Mouse (Mus musculus) large intestine, adult 2 months (tissue): ENCODE measurements at regions not wholly inside any gene's neighbourhood (a gene's known extent, or its start where the extent isn't known, plus 50 kb on each side); places are given as distances from the start of the nearest gene placed in this dataset.

Source experiments
- DNase-seq: peaks from one replicate; pipeline ENCODE4 v3.0.0-alpha.2; 2012; ENCODE audit warnings: low read depth, low spot score
- WGBS: fragments of 180-500 bp; shearing (Covaris S2); methylation state at CpG from one replicate; pipeline ENCODE4 v1.1.7; 2018; 5-methylcytosine and 5-hydroxymethylcytosine counted together

DNA sequence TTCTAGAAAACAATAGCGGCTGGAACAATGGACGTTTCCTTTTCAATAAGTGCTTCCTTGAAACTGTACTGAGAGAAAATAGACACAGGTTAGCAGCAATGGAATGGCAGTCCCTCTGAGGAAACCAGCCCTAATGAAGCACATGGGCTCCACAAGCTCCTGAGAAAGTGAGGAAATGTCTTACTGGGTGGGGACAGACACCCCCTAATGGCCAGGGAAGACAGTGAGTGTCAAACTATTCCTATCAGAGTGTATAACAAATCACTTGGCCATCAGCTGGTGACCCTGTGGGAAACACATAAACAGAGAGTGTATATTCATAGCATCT, 333.9 kb downstream of the Fat4 start:
- DNase-seq: no peak
- 56% methylated on average over 2 of the region's 2 CpGs for WGBS

DNA sequence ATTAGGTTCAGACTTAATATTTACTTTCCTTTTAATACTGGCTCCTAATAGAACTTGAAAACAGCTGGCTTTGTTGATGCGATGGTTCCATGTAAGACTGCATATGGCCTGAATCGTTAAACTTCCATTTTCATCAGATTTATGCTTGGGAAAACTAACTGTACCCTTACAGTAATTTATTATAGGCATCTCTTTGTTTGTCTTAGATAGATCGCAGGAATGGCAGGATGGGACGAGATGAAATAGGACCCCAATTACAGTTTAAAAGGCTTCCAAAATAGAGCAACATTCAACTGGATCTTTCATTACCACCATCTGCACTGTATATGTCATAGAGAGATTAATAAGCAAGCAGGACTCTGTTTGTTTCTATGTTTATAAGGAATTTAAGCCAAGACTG, 335.3 kb downstream of the Fat4 start:
- DNase-seq: no peak
- WGBS: 69% methylated on average over 4 of the region's 4 CpGs

DNA sequence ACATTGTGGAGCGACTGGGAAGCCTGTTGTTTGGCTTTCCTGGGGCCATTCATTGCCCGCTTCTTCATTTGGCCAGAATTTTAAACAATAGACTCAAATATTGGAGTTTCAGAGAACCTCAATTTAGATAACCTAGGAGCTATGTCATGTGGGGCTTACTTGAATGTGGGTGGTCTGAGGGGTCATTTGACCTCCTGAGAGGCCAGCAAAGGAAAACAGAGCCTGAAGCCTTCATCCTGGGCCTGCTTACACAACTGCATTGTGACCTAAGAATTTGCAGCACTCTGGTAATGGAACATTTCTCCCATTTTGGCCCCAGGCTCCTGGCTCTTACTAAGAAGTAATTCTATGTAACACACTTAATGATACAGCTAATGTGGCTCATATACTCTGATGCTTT, 348.2 kb downstream of the Fat4 start:
- WGBS: 68% methylated on average over 2 of the region's 2 CpGs
- DNase-seq: no peak

DNA sequence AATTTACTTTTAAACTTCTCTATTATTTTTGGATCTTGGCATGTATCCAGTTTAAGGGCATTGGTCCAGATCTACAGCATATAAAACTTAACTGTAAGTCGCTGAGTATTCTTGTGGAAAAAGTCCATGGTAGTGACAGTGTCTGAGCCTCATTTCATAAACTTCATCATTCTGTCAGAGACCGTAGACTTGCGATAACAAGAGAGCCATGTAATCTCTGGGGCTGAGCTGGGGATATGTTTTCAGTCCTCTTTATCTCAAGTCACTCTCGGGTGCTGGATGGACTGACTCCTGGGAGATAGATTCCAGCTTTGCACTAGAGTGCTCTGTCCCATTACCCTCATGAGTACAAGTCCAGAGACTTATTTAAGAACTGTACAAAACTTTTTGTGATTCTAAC, 362.0 kb downstream of the Fat4 start:
- 62% methylated on average over 4 of the region's 4 CpGs for WGBS
- DNase-seq: no peak

DNA sequence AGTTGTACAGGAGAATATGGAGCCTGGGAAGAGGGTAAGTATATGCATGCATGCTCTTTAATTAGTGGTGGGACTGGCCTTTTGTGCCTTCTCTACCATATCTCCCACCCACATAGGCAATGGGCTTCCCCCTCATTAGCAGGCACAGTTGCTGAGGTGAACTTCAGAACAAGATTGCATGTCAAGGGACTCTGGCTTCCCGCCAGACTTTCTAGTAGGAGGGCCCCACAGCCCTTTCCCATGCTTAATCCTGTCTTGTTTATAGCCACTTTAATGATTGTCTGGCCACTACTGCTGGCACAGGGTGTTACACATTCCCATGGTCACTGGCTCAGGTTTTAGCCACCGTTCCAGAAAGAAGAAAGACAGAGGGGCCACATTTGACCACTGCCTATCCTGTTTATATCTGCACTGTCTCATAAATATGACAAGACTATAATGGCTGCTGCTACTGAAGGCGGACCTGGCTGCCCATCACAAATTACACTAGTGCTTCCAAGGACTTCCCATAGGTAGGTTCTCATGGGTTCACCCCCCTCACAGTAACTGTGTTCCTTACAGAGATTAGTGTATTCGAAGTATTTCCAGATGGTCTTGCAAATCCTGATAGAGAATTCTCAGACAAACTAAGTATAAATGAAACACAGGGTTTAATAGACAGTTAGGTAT, 362.6 kb downstream of the Fat4 start:
- DNase-seq: no peak
- 46% methylated on average over 4 of the region's 4 CpGs for WGBS

DNA sequence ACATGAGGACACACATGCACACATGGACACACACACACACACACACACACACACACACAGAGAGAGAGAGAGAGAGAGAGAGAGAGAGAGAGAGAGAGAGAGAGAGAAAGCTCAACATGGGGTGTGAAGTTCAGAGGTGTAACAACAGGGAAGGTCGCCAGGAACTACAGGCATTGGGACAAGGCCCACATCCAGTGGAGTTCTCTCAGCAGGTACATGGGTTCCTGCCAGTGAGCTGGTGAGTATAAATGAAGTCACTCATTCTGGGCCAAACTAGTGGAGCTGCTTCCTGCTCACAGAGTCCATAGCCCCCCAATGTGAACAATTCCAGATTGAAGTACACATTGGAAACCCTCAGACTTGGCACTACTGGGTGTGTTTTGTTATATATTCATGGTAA, 366.3 kb downstream of the Fat4 start:
- WGBS: 79% methylated on average over 1 of the region's 1 CpGs
- no peak for DNase-seq

DNA sequence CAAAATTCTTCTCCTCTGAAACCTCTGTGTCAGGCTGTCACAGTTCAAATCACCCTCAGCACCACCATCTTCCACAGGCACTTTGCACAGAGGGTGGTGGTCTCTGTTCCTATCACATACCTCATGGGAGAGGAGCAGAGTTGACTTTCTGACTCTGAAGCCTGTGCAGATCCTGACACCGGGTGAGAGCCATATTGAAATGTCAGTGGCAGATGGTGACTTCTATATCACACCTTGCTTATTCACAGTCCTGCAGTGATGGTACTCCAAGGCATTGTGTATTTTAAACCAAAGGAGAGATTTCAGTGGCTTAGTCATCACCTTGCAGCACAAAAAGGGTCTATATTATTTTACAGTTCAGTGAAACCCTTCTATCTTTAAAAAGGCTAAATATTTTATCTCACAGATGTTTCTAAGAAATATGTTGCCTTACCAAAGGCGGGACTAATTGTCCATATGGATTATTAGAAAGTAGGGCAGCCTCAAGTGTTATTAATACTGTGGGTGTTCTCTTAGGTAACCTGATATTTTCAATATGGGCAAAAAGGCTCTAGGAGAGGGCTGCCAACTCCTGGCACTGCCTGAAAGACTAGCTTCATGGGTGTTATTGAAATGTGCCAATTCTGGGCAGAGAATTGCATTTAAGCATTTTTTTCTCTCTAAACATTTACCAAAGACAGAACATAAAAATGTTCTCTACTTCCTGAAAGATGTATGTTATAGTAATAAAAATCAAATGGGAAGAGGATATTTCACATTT, 378.1 kb downstream of the Fat4 start:
- WGBS: 75% methylated on average over 2 of the region's 2 CpGs
- no peak for DNase-seq

DNA sequence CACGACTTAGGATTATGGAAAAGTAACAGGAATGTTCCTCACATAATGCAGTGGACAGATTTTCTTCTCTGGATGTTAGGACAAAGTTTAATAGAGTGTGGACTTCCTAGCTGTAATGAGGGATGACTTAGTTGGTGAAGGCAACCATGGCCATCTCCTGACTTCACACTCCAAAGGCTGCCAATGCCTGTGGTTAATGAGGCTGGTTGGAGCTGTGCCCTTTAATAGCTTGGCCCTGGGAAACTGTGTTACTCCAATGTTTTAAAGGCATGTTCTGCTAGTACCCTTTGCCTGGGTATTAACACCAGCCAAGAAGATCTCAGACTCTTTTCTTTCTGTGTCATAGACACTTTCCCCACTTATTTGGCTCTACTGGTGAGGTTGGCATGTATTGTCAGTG, 378.9 kb downstream of the Fat4 start:
- 88% methylated on average over 1 of the region's 1 CpGs for WGBS
- no peak for DNase-seq

DNA sequence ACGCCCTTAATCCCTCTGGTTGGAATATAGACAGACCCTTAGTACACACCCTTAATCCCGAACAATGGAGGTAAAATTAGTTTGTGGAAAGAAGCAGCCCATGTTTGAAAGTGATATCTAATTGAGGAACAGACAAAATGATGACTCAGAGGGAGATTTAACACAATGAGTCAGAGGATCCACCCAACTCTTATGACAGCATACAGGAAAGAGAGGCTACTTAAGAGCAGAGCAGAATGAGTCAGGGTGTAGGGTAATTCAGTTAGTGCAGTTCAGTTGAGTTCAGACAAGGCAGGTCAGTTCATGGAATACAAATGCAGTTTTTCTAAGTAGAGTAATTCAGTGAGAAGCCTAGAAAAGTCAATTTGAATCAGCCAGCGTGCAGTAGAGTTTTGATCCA, 382.6 kb downstream of the Fat4 start:
- no peak for DNase-seq

DNA sequence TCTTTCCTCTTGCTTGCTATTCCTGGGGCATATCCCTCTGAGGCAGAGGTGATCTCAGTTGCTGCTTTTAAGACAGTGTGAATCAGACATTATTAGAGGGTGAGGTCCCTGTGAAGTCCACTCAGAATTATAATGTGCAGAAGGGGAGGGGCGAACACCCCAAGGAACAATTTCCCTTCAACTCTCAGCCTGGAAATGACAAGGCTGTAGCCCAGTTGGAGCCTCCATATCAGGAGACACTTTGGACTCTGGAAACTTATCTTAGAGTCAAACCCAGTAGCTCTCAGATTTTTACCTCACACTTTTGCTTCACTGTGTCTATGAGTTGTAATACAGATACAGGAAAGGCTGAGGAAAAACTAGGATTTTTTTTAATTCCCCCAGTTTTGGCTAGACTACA, 385.9 kb downstream of the Fat4 start:
- 90% methylated on average over 1 of the region's 1 CpGs for WGBS

More for the DNA sequence above, 382.6 kb downstream of the Fat4 start:
- WGBS: 65% methylated on average over 3 of the region's 3 CpGs

DNA sequence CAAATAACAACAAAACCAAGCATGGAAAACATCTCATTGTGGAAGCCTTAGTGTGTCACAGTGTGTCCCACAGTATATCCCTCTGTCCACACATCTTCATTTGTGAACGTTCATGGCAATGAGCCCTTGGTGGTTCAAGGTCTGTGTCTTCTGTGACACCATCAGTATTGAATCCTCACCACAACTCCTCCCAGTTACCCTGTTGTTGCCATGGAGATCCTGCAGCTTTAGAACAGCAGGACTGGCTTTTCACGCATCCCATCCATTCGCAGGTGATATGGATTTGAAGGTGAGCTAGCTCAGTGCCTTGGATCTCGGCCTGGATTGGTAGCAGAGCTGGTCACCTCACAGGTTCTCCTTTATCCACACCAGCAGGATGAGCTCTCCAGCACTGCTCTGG, 390.2 kb downstream of the Fat4 start:
- WGBS: 81% methylated on average over 4 of the region's 4 CpGs
- no peak for DNase-seq

More for the DNA sequence above, 385.9 kb downstream of the Fat4 start:
- DNase-seq: no peak

DNA sequence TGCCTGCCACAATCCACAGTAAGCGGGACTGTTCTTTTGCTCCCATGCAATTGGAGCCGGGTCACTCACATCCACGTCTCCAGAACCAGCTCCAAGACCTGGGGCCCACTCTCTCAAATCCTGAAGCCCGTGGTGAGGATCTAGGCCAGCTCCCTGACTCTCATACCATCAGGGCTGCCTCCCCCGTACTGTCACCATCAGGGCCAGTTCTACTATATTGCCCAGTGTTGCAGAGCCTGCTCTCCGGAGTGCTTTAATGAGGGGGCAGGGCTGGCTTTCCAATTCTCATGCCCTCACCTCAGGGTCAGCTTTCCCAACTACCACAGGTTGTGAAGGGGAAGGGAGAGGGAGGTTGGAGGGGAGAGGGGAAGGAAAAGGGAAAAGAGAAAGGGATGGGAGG, 390.6 kb downstream of the Fat4 start:
- WGBS: 70% methylated on average over 6 of the region's 6 CpGs
- DNase-seq: no peak

DNA sequence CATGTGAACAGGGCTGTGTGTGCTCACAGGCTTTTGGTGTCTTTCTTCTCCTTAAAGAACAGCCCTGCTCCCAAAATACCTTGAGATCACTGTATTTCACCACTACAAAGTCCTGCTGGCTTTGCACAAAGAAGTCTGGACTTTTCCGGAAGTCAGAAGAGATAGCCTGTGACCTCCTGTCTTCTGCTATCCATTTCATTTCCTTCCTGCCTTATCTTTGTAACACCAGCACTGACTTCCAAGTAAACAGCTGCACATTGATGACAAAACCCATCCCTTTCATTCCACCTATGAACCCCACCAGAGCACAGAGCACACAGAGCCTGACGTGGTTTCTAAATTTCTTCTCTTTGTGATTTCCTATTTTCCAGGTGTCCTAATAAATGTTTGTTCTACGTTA, 408.5 kb downstream of the Fat4 start:
- no peak for DNase-seq
- WGBS: 77% methylated on average over 3 of the region's 3 CpGs

DNA sequence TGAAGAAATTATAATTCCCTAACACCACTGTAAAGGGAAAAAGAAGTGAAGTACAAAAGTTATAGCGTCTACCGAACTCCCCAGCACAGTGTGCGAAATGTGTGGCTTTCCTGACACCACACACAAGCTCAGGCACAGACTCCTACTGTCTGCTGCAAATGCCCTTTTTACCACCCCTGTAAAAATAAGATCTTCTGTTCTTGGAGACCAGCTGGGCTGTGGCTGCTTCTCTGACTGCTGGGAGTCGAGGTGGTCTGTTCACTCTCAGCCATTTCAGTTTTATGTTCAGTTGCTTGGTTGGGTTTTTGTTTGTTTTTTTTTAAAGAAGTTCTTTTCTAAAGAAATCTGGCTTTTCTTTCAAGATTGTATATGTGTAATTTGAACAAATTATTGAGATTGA, 409.5 kb downstream of the Fat4 start:
- 72% methylated on average over 4 of the region's 4 CpGs for WGBS
- DNase-seq: no peak

DNA sequence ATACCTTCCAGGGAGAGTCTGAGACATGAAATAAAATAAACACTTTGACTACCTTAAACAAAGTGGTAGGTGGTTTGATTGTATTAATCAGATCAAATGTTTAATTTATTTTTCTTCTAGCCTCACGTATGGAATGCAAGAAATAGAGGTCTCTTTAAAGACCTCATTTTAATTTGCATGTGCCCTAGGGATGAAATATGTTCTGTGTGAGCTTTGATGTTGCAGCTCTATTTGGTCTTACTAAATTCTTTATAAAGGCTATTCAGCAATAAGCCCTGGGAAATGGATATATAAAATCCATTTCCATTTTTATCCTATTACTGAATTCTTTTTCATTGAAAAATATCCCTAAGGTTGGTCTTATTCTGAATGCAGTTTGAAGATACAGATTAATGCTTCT, 422.7 kb downstream of the Fat4 start:
- no peak for DNase-seq
- WGBS: 82% methylated on average over 1 of the region's 1 CpGs

DNA sequence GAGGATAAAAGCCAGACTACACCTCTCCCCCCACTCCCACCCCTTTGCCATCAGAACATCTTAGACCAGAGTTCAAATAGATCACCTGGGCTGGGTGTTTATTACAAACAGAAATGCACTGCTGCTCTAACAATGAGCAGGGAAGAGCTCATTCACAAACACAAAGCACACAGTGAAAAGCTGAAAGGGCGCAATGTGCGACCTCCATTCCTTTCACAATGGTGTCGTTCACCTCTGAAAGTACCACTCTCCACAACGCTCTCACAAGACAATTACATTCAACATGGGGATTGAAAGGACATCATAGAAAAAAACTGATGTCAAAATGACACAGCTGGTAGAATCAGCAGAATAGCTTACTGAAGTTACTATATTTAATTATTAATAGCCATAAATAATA, 426.8 kb downstream of the Fat4 start:
- DNase-seq: no peak
- WGBS: 82% methylated on average over 4 of the region's 4 CpGs

DNA sequence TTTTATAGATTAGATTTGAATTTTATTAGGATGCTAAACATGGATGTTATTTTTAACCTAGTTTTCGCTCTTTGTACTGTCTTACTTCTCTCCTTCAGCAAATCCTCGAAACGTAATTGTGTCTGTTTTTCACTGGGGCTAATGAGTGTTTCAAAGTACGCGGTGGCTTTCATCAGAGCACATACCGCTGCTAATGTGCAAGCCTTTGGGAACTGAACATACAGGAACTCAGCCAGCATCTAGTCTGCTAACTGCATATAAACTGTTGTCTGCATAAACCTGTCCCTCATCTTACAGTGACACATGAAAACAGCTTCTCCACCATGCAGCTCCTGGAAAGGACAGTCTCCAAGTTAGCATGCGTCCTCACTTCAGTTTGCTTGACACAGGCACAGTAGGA, 434.1 kb downstream of the Fat4 start:
- 79% methylated on average over 7 of the region's 7 CpGs for WGBS
- no peak for DNase-seq

DNA sequence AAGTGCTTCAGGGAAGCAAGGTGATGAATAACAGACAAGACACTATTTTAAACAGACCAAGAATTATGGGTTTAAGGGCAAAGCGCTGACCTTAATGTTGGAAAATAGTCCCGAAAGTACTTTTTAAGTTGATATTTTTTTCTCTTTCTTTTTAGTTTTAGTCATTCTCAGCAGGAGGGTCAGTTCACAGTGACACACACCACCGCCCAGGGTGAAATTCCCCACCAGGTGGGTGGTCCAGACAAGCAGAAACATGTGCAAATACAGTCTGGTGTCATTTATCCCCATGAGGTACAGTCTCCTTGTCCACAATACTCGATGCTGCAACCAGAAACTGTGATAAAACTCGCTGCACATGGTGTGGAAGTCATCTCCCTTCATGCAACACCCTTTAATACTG, 435.5 kb downstream of the Fat4 start:
- WGBS: 61% methylated on average over 5 of the region's 5 CpGs
- no peak for DNase-seq

DNA sequence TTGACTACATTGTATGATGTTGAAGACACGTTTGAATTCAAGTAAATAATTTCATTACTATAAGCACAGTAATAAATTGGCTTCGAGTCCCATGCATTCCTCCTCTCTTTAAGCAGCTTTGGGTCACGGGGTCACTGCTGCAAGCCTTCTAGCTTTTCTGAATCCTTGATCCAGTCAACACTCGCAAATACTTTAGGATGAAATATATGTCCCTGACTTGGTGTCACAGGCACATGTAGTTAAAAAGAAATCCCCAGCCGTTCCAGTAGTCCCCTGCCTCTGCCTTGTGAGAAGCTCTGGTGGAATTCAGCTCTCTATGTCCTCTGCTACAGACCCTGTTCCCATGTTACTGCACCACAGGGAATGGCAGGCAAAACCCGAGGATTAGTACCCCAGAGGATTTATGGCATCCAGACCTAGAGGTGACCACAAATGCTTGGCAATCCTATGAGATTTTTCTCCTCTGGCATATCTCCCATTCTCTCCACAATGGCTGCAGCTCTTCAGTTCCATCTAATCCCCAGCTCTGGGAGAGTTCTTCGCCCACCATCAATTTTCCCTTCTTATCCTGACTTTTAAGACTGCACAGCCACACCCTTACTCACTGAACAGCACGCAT, 449.0 kb downstream of the Fat4 start:
- no peak for DNase-seq
- WGBS: 46% methylated on average over 8 of the region's 8 CpGs

DNA sequence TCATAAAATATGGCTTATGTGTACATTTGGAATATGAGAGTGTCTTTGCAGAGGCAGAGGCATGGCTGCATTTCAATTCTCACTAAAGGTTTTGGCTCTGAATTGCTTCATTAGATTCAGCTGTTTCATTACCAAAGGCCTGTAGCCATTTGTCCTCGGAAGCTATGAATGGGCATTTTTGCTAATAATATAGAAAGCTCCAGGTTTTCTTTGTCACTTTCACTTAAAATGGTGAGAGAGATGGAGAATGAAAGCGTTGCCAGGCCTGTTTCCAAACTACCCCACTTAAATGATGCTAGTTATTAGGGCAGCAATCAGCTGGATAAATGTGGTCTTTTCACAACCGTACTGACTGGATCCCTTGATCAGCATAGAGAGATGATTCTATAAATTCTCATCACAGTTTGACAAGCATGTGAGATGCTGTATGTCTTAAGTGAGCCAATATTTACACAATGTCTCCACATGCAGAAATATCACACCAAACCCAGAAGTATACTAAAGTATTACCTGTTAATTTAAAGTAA, 454.5 kb downstream of the Fat4 start:
- no peak for DNase-seq
- WGBS: 76% methylated on average over 3 of the region's 3 CpGs

DNA sequence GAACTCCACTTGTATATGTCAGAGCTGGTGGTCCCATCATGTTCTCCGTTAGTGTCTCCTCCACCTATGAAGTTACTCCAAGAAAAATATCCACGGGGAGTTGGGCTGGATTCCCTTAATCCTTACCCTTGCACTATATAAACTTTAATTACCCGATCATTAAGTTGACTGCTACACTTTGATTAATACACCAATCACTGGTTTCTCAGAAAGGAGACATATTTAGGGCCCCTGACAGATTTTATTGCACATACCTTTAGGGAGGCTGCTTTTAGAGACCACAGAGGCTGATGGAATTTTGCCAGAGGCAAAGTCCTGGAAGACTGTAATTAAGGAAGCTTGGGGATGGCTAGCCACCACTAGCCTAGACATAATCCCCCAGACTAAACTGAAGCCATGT, 457.3 kb downstream of the Fat4 start:
- 62% methylated on average over 3 of the region's 3 CpGs for WGBS
- DNase-seq: no peak
